Mouse (Mus musculus): ENCODE results near the gene Map10. TPM values are rescaled to one million over a fixed set of nuclear protein-coding genes. Genes with fewer than 3 reads are reported as not detected.

Map10 gene
- polyA plus RNA-seq, 1 experiment from 2014 or later: 6.8 TPM

DNA sequence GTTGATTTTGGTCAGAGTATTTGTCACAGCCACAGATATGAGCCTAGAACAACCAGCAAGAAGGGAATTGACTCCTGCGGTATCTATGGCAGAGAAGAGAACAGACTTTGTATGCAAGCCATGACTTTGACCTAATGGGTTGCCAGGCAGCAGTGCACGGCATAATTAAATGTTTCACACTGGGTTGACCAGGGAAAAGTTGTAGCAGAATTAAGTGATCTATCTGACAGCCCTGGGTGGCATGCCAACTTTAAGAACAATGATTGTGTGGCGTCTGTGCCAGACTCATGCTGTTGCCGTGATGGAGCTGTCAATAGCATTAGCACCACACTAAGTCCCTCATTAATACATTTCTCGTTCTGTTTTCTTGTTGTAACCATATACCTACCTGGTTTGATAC, 11.1 kb upstream of the Map10 start:
- Histone ChIP-seq H3K4me3 (no peak overlapping the region), H3K36me3 (no peaks in the 10 kb centered on the region), H3K9me3 (no peaks in the 10 kb centered on the region), H3K4me2 (no peak overlapping the region), H3K27ac (no peak overlapping the region), H3K4me1 (no peaks in the 10 kb centered on the region), H3K9ac (no peak overlapping the region), H3K27me3 (no peaks in the 10 kb centered on the region)
- 84% methylated on average over 5 of the region's 5 CpGs for WGBS
- ATAC-seq (ENCODE audit: borderline replicate concordance, extremely low read depth, low FRiP score, low TSS enrichment): no peak

DNA sequence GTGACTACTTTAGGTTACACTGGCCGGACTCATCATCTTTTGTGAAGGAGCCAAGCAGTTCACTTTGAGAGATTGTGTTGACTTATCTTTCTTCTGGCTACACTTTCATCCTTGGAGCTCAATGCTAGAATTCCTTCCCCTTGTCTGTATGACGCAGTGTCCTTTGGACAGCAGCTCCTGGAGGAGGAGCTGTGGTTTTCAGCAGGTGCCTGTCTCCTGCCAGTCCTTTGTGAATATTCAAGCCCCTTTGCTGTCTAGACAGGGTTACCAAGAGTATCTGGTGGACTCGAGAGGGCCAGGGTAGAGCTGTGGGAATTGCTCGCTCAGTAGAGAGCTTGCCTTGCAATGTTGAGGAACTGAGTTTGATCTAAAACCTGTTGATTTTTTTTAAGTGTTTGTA, 10.7 kb upstream of the Map10 start:
- H3K4me1 ChIP-seq: no peaks in the 10 kb centered on the region
- no peaks in the 10 kb centered on the region for H3K36me3 ChIP-seq
- H3K27ac ChIP-seq: no peak overlapping the region
- H3K27me3 ChIP-seq: no peaks in the 10 kb centered on the region
- ATAC-seq (ENCODE audit: borderline replicate concordance, extremely low read depth, low FRiP score, low TSS enrichment): no peak
- H3K4me3 ChIP-seq: no peak overlapping the region
- no peak overlapping the region for H3K4me2 ChIP-seq
- H3K9ac ChIP-seq: no peak overlapping the region
- 72% methylated on average over 4 of the region's 4 CpGs for WGBS
- H3K9me3 ChIP-seq: no peaks in the 10 kb centered on the region

DNA sequence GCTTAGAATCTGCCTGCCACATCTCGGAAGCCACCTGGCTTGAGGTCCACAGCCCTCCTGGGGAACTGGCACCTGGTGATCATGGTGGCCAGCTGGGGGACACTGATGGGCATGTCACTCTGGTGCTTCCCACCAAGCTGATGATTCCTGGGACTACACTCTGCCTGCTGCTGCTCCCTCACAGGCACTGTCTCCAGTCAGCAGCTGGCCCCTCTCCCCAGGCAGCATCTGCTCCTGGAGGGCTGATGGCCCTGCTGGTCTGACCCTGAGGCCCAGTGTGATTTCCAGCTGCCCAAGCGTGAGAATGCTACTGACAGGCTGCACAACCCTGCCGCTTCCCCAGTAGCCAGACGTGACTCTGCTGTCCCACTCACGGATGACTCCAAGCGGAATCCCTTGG, 9.2 kb upstream of the Map10 start:
- H3K4me2 ChIP-seq: no peak overlapping the region
- H3K9ac ChIP-seq: no peak overlapping the region
- no peak overlapping the region for H3K27ac ChIP-seq
- peak; percentile 14; the same call in 1 of the 2 replicates for ATAC-seq (ENCODE audit: borderline replicate concordance, extremely low read depth, low FRiP score, low TSS enrichment)
- no peaks in the 10 kb centered on the region for H3K4me1 ChIP-seq
- no peak overlapping the region for H3K4me3 ChIP-seq
- no peaks in the 10 kb centered on the region for H3K9me3 ChIP-seq
- 68% methylated on average over 6 of the region's 6 CpGs for WGBS
- H3K36me3 ChIP-seq: no peaks in the 10 kb centered on the region
- no peaks in the 10 kb centered on the region for H3K27me3 ChIP-seq

DNA sequence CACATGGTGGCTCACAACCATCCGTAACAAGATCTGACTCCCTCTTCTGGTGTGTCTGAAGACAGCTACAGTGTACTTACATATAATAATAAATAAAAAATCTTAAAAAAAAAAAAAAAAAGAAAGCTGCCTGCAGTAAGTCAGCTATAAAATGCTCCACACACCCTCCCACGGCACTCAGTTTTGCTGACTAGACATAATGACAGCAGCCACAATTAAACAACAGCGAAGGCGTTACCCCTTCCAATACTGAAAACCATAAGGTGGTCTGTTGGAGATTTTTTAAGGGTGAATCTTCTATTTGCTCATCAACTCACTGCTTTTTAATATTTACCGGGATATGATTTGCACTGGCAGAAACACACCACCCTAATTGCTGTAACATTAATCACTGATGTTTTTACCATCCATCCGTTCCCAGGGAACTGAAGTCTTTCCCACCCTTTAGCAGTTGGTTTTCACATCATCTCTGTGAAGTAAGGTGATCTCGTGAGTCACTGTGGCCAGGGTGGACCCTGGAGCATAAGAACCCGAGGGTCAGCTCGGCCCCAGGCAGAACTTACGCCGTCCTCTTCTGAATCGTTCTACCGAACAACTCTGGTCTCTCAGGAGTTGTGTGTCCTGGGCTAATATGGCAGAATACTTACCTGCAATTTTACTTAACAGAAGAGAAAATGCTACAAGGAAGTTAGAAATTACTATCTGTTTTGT, 7.5 kb upstream of the Map10 start:
- Histone ChIP-seq H3K36me3 (no peaks in the 10 kb centered on the region), H3K4me1 (peaks cover 15% of the 10 kb centered on the region), H3K27ac (no peak overlapping the region), H3K27me3 (no peaks in the 10 kb centered on the region), H3K4me3 (no peak overlapping the region), H3K9ac (no peak overlapping the region), H3K9me3 (no peaks in the 10 kb centered on the region), H3K4me2 (no peak overlapping the region)
- ATAC-seq (ENCODE audit: borderline replicate concordance, extremely low read depth, low FRiP score, low TSS enrichment): no peak
- 91% methylated on average over 13 of the region's 13 CpGs for WGBS

DNA sequence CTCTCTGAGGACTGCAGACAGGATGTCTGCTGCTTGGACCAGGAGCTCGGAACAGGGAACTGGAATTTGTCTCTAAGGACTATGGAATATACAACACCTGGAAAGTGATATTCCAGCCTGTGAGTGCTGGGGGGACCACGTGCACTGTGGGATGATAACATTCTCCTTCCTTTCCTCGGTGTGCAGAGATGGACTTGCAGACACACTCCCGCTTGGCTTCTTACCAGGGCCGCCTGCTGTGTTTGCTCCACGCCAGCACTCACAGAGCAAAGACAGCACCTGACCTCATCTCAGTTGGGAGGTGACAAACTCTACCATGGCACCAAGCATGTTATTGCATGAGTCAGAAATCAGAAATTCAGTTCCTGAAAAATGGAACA, 7.0 kb upstream of the Map10 start:
- H3K4me2 ChIP-seq: no peak overlapping the region
- WGBS: 60% methylated on average over 6 of the region's 6 CpGs
- no peak for ATAC-seq (ENCODE audit: borderline replicate concordance, extremely low read depth, low FRiP score, low TSS enrichment)
- H3K9me3 ChIP-seq: no peaks in the 10 kb centered on the region
- no peak overlapping the region for H3K4me3 ChIP-seq
- H3K27ac ChIP-seq: no peak overlapping the region
- H3K4me1 ChIP-seq: peaks cover 15% of the 10 kb centered on the region
- H3K9ac ChIP-seq: no peak overlapping the region
- no peaks in the 10 kb centered on the region for H3K36me3 ChIP-seq
- H3K27me3 ChIP-seq: no peaks in the 10 kb centered on the region

DNA sequence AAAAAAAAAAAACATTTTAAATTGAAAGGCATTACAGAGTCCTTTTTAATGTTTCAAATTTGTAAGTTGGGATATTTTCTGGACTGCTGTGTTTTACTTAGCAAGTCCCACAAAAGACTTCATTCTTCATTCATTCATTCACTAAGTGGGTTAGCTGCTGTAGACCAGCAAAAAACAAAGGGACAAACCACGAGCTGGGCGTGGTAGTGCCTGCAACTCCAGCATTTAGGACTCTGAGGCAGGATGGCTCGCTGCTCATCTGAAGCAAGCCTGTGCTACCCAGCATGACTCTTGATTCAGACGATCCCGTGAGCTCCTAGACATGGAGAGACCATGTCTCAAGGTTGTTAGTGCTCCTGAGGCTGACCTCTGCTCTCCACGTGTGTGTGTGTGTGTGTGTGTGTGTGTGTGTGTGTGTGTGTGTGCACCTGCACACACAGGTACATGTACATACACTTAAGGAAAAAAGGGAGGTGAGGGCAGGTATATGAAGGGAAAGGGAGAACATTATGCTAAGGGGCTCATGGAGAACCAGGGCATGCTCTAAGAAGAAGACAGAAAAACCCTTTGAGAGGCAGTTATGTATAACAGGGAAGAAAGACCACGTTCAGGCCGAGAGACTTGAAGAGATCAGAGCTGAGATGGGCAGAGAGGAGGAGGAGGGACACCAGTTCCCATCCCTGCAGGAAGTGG, 4.3 kb upstream of the Map10 start:
- no peak overlapping the region for H3K4me2 ChIP-seq

DNA sequence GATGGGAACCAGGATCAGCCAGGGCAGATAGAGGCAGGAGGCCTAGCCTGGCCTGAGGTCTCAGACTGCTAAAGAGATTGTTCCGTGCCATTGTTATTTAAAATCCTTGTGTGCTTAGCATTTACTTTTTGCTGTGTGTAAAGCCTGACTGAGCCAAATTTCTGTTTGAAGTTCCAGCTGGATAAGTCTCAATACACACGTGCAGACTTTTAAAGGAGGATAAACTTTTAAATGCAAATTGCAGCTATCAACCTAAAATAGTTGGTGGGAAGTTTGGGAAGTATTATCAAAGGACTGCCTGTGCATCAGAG, 3.8 kb upstream of the Map10 start:
- H3K4me1 ChIP-seq: peaks cover 25% of the 10 kb centered on the region
- peak overlapping the region; percentile 18; the same call in 1 of the 2 replicates for H3K27ac ChIP-seq
- H3K9ac ChIP-seq: no peak overlapping the region
- H3K4me2 ChIP-seq: no peak overlapping the region
- ATAC-seq (ENCODE audit: borderline replicate concordance, extremely low read depth, low FRiP score, low TSS enrichment): no peak
- WGBS: 20% methylated on average over 2 of the region's 2 CpGs
- no peak overlapping the region for H3K4me3 ChIP-seq
- H3K27me3 ChIP-seq: no peaks in the 10 kb centered on the region
- peaks cover 5% of the 10 kb centered on the region; the same call in 1 of the 2 replicates for H3K9me3 ChIP-seq
- H3K36me3 ChIP-seq: peaks cover 2% of the 10 kb centered on the region; the same call in 1 of the 2 replicates

More for the DNA sequence above, 4.3 kb upstream of the Map10 start:
- Histone ChIP-seq H3K4me3 (no peak overlapping the region), H3K4me1 (peaks cover 25% of the 10 kb centered on the region), H3K27ac (peak overlapping the region; percentile 18; the same call in 1 of the 2 replicates), H3K9ac (no peak overlapping the region), H3K36me3 (no peaks in the 10 kb centered on the region), H3K9me3 (0 out of 2 replicates have a peak, but pooled peaks cover under 1% of the 10 kb centered on the region), H3K27me3 (no peaks in the 10 kb centered on the region)
- 63% methylated on average over 8 of the region's 8 CpGs for whole genome bisulfite sequencing
- no peak for ATAC-seq (ENCODE audit: borderline replicate concordance, extremely low read depth, low FRiP score, low TSS enrichment)

DNA sequence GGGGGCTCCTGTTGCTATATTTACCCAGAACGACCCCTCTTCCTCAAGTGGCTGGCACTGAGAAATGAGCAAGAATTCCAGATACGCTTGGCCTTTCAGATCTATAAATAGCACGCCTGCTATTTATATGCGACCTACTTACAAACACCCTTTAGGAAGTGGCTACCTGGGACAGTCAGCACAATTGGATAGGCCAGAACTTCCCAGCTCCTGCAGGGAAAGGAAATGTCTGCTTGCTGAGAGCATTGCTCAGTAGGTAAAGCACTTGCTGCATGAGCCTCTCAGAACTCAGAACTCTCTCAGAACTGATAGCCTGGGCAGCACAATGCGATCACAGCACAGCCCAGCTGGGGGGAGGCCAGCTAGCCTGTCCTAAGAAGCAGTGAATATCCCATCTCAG, 3.4 kb upstream of the Map10 start:
- Histone ChIP-seq H3K27me3 (no peaks in the 10 kb centered on the region), H3K9ac (no peak overlapping the region), H3K4me1 (peaks cover 25% of the 10 kb centered on the region), H3K9me3 (peaks cover 9% of the 10 kb centered on the region), H3K4me2 (no peak overlapping the region), H3K27ac (0 out of 2 replicates have a peak overlapping the region, but pooled peaks have one; percentile 25), H3K36me3 (peaks cover 6% of the 10 kb centered on the region), H3K4me3 (no peak overlapping the region)
- ATAC-seq (ENCODE audit: borderline replicate concordance, extremely low read depth, low FRiP score, low TSS enrichment): no peak
- 16% methylated on average over 5 of the region's 5 CpGs for WGBS

DNA sequence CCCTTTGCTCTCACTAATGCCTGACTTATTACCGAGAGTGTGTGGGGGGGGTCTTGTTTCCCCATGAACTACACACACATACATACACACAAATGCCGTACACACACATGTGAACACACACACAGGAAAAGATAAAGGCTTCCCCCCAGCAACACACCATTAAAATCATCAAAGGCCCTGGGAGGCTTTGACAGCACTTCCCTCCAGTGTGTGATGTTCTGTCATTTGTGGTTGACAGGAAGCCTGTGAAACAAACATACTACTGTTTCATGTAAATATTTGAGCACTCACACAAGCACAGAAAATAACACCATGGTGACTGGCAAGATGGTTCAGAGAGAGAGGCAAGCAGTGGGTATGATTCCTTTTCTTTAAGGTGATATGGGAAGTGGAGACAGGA, 2.4 kb upstream of the Map10 start:
- peaks cover 25% of the 10 kb centered on the region for H3K4me1 ChIP-seq
- H3K4me2 ChIP-seq: no peak overlapping the region
- H3K9me3 ChIP-seq: peaks cover 19% of the 10 kb centered on the region
- H3K27me3 ChIP-seq: no peaks in the 10 kb centered on the region
- WGBS: 48% methylated on average over 2 of the region's 2 CpGs
- H3K27ac ChIP-seq: no peak overlapping the region
- peaks cover 14% of the 10 kb centered on the region for H3K36me3 ChIP-seq
- no peak overlapping the region for H3K4me3 ChIP-seq
- ATAC-seq (ENCODE audit: borderline replicate concordance, extremely low read depth, low FRiP score, low TSS enrichment): no peak
- no peak overlapping the region for H3K9ac ChIP-seq

DNA sequence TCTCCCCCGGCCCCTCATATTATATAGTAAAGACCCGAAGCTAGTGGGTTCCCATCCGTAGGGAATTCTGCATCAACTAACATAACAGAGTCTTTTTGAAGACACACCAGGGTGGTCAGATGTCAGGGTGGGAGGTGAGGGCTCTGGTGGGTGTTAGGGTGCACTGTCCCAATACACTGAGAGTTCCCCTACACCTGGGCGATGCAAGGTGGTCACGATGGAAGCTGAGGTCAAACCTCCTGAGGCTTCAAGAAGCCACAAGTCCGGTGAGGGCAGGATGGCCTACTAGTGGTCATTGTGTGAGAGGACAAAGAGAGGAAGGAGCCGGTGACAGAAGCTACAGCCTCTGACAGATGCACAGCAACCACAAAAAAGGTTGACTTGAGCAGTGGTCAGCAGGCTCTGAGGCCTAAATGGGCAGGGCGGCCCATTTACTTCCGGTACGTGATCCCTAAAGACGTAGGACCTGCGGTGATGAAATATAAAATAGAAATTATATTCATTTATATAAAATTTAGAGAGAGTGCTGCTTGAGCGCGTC, 389 bp upstream of the Map10 start:
- H3K9ac ChIP-seq: no peak overlapping the region
- peaks cover 21% of the 10 kb centered on the region for H3K9me3 ChIP-seq
- no peak overlapping the region for H3K27ac ChIP-seq
- H3K4me2 ChIP-seq: peak overlapping the region; percentile 91
- peaks cover 25% of the 10 kb centered on the region for H3K4me1 ChIP-seq
- ATAC-seq (ENCODE audit: borderline replicate concordance, extremely low read depth, low FRiP score, low TSS enrichment): no peak
- no peaks in the 10 kb centered on the region for H3K27me3 ChIP-seq
- WGBS: 84% methylated on average over 14 of the region's 14 CpGs
- H3K36me3 ChIP-seq: peaks cover 15% of the 10 kb centered on the region
- peak overlapping the region; percentile 52 for H3K4me3 ChIP-seq

DNA sequence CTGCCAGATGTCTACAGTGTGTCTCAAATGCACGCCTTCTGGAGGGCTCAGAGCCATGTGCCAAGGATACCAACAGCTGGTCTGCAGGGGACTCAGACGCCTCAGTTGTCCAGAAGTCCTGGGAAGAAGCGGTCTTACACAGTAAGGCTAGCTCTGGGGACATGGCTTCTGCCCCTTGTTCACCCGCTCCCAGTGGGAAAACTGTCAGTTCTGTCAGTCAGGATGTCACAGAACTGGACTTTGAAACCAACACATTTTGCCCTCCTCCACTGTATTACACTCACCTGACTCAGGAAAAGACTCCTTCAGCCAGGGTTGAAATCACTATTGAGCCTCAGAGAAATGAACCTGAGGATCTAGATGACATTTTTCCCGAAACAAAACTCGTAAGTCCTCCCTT, 802 bp downstream of the Map10 start:
- H3K27ac ChIP-seq: no peak overlapping the region
- peaks cover 21% of the 10 kb centered on the region for H3K9me3 ChIP-seq
- 92% methylated on average over 6 of the region's 6 CpGs for WGBS
- H3K36me3 ChIP-seq: peaks cover 15% of the 10 kb centered on the region
- peaks cover 25% of the 10 kb centered on the region for H3K4me1 ChIP-seq
- peak overlapping the region; percentile 55; the same call in 1 of the 2 replicates for H3K9ac ChIP-seq
- H3K4me2 ChIP-seq: peak overlapping the region; percentile 91
- no peaks in the 10 kb centered on the region for H3K27me3 ChIP-seq
- H3K4me3 ChIP-seq: peak overlapping the region; percentile 52
- ATAC-seq (ENCODE audit: borderline replicate concordance, extremely low read depth, low FRiP score, low TSS enrichment): peak; percentile 4; the same call in 1 of the 2 replicates

DNA sequence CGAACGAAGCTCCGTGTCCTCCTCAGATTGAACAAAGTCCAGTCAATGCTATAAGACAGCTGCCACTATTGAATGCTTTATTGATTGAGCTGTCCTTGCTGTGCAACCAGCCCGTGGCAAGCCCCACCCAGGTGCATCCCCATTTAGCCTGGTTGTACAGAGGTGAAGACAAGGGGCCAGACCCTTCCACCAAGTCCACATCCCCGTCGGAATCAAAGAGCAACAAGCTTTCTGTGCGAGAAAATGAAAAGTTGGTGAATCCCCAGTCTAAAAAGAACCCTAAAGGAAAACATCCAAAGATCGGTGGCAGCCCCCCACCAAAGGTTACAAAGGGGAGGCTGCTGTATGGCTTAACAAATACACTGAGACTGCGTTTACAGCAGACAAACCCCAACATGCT, 1.3 kb downstream of the Map10 start:
- Histone ChIP-seq H3K36me3 (peaks cover 15% of the 10 kb centered on the region), H3K9ac (no peak overlapping the region), H3K4me2 (no peak overlapping the region), H3K4me3 (no peak overlapping the region), H3K9me3 (peaks cover 21% of the 10 kb centered on the region), H3K27ac (no peak overlapping the region), H3K4me1 (peaks cover 21% of the 10 kb centered on the region), H3K27me3 (no peaks in the 10 kb centered on the region)
- no peak for ATAC-seq (ENCODE audit: borderline replicate concordance, extremely low read depth, low FRiP score, low TSS enrichment)
- 97% methylated on average over 9 of the region's 9 CpGs for WGBS
